Mouse (Mus musculus): Measurements from ENCODE around the gene Pgls.

Gene Pgls

DNA sequence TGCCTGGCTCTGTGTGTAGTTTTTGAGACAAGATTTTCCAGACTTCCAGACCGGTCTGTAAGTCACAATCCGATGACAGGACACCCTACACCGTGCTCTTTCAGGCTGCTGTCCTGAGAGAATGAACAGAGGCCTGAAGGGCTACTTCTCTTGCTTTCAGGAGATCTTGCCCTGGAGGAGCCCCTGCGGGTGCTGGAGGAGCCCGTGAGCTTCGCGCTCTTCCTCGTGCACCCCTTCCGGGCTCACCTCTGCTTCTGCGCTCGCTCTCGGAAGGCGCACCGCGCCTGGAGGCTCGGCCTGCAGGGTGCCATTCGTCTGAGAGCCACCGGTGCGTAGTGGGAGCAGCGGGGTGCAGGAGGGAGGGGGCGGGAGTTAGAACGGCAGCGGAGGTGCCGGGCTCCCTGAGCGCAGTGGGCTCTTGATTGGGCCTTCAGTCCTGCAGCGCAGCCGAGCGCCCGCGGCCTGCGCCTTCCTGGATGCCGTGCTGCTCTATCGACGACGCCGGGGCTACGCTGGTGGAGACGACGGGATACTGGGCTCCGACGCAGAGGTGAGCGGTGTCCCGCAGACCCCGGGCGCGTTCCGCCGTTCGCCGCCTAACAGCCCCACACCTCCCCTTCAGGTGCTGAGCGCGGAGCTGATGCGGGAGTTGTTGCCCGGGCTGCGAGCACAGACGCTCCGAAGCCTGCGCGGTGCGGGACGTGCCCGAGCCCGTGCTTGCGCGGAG is 10.1 kb downstream of the Pgls start:
- ChIA-PET CTCF (interaction anchor here (0.6 to 2.7 kb wide), 21 partner anchors 8 to 78 kb away, joined by 3 to 21 read pairs (median 4); partner anchors contain the start of genes Tmem221 (in 2 of the 4), Colgalt1 (in 1 of the 4) and Pgls (in 1 of the 4)), POLR2A (interaction anchor here (0.6 to 5.3 kb wide), 56 partner anchors 8 to 904 kb away, joined by 3 to 88 read pairs (median 6); partner anchors contain the start of genes Colgalt1 (in 4 of the 4), Mvb12a (in 3 of the 4), Pgls (in 3 of the 4) and Slc27a1 (in 3 of the 4))

DNA sequence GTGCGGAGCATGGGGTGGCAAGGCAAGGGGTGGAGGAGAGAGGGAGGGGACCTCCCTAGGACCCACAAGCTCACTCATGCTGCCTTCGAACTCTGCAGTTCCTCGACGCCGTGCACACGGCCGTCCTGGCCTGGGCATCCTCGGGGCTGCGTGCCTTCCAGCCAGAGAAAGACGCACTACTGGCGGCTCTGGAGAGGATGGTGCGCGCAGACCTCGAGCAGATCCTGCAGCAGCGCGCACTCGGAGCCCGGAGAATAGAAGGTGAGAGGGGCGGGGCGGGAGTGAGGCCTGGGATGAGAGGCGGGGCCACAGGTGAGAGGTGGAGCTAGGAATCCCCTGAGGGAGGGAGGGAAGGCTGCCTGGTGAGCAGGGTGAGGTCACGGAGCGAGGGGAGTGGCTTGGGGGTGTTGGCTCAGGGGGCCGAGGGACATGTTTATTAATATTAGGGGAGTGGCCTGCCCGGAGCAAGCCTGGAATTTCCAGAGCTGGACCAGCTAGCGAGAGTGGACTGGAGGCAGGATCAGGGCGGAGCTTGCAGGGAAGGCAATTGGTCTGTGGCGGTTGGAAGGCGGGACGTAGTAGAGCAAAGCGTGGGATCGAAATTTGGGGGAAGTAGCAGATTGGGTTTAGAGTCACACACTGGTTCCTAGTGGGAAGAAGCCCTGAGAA is 10.8 kb downstream of the Pgls start:
- POLR2A ChIA-PET, result interaction anchor here (0.6 to 5.3 kb wide), 85 partner anchors 8 to 943 kb away, joined by 3 to 88 read pairs (median 4); partner anchors contain the start of genes Colgalt1 (in 4 of the 4), Mvb12a (in 3 of the 4), Pgls (in 3 of the 4) and Slc27a1 (in 3 of the 4)
- CTCF ChIA-PET, result interaction anchor here (0.5 to 2.7 kb wide), 35 partner anchors 8 to 1229 kb away, joined by 3 to 21 read pairs (median 4); partner anchors contain the start of genes Tmem221 (in 2 of the 4), Colgalt1 (in 1 of the 4), Comp (in 1 of the 4) and Pgls (in 1 of the 4)

DNA sequence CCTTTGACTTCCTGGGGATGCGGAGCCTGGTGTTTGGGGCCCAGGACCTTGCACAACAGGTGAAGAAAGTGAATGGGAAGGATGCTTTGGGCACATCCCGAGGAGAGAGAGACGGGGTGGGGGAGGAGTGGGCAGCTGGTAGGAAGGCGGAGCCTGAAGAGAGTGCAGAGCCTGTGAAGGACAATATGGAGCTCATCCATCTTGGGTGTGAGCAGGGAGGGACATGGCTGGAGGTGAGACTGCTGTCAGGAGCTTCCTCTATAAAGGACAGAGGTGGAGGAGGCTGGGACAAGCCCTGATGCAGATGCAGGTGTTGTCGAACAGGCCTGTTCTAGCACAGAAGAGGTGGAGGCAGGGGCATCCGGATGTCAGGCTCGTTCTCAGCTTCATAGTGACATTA is 12.0 kb downstream of the Pgls start:
- ChIA-PET POLR2A (interaction anchor here (0.9 to 5.3 kb wide), 29 partner anchors 8 to 140 kb away, joined by 3 to 88 read pairs (median 7); partner anchors contain the start of genes Pgls (in 3 of the 4), Colgalt1 (in 2 of the 4), Mrpl34 (in 2 of the 4) and Slc27a1 (in 2 of the 4)), CTCF (interaction anchor here in 3 of 4 experiments (0.6 to 2.7 kb wide), 8 partner anchors 26 to 81 kb away, joined by 3 to 21 read pairs (median 4); partner anchors contain the start of gene Slc27a1 (in 1 of the 3))

DNA sequence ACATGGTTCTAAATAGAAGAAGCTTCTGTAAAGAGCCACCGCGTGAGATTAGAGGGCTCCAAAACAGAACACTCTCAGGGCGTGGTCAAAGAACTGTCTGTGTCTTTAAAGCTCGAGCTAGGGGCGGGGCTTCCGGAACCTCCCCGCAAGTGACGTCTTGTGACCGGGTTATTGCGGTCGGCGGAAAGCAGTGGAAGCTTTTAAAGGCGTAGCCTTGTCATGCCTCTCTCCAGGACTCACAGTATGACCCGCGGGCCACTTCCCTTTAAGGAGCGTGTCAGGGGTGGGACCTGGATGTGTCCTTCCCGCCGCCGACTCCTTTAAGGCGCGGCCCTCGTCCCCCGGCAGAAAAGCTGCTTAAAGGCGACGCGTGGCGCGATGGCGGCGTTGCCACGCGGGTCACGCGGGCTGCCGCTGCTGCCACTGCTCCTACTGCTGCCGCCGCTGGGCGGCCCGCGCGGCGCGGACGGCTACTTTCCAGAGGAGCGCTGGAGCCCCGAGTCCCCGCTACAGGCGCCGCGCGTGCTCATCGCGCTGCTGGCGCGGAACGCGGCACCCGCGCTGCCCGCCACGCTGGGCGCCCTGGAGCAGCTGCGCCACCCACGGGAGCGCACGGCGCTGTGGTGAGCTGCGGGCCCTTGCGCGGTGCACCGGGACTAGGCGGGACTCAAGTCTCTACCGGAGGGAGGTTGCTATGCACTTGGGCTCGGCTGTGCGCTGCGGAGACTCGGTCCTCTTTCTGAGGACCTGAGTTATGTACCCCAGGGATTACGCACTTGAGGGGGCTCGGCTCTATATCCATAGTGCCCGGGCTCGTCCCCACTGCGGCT is 19.1 kb downstream of the Pgls start, which contains the start of gene Colgalt1:
Gene Colgalt1 (plus strand): TSS at position 177 of the 830 bp plus-strand sequence.
- ChIA-PET CTCF (interaction anchor here (0.5 to 3.0 kb wide), 25 partner anchors 9 to 116 kb away, joined by 3 to 19 read pairs (median 4); partner anchors contain the start of genes Mvb12a (in 1 of the 4), Pgls (in 1 of the 4), Slc27a1 (in 1 of the 4) and Tmem221 (in 1 of the 4)), POLR2A (interaction anchor here (0.6 to 10.3 kb wide), 84 partner anchors 7 to 1080 kb away, joined by 3 to 177 read pairs (median 5); partner anchors contain the start of genes Pgls (in 3 of the 4), Slc27a1 (in 3 of the 4), Tmem221 (in 3 of the 4) and Mrpl34 (in 2 of the 4))

DNA sequence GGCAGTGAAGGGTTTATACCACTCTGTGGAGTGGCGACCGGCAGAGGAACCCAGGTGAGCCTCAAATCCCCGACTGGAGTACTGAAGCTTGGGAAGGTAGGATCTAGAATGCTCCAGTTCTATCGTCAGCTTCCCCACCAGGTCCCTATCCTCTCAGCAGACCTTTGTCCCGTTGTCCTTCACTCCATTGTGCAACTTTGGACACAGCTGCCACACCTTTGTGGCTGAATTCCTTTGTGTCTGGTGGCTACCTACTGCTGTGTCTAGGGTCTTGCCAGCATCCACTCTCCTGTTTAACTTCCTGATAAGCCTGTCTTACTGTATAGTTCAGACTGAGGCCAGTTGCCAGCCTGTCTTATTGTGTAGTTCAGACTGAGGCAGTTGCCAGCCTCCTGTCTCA is 20.2 kb downstream of the Pgls start:
- ChIA-PET POLR2A (interaction anchor here (0.7 to 10.3 kb wide), 46 partner anchors 8 to 715 kb away, joined by 3 to 177 read pairs (median 8); partner anchors contain the start of genes Slc27a1 (in 3 of the 4), Mrpl34 (in 2 of the 4), Pgls (in 2 of the 4) and Tmem221 (in 2 of the 4)), CTCF (interaction anchor here (0.6 to 3.0 kb wide), 14 partner anchors 9 to 92 kb away, joined by 3 to 19 read pairs (median 4); partner anchors contain the start of gene Slc27a1 (in 1 of the 4))

DNA sequence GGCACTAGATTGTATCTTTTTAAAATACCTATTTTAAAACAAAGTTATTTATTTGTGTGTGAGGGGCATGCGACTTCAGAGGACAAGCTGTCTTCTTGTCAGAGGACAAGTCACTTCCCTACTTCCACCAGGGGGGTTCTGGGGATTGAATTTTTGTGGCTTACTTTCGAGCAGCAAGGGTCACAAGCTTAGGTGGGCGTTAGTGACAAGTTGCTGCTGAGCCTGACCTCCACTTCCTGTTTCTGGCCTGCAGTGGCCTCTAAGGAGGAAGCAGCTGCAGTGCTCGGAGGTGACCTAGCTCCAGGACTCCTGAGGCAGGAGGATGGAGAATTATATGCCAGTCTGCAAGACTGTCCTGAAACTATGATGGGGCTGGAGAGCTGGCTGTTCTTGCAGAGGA is 21.4 kb downstream of the Pgls start:
- POLR2A ChIA-PET, result interaction anchor here in 3 of 4 experiments (0.8 to 10.3 kb wide), 16 partner anchors 10 to 153 kb away, joined by 3 to 177 read pairs (median 24); partner anchors contain the start of genes Pgls (in 1 of the 3), Slc27a1 (in 1 of the 3) and Tmem221 (in 1 of the 3)
- CTCF ChIA-PET, result interaction anchor here in 2 of 4 experiments (0.6 to 1.8 kb wide), 3 partner anchors 42 to 51 kb away, joined by 3 to 5 read pairs (median 4); no protein-coding TSS in a partner anchor

DNA sequence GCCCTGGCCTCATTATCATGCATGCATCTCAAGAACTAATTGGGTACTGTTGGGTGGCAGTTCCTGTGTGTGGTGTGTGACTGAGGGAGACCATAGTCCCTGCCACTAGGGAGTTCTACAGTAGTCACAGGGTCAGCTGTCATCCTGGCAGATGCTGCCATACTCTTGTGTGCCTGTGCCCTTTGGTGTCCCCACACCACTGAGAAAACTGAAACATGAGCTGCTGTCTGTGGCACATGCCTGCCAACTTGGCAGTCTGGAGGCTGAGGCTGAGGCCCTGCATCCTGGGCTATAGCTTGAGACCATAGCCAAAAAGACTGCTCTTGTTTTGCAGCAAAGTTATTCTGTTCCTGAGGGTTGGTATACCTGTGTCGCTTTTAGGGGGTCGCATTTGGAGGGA is 27.8 kb downstream of the Pgls start:
- ChIA-PET POLR2A (interaction anchor here (0.6 to 2.4 kb wide), 12 partner anchors 8 to 684 kb away, joined by 3 to 16 read pairs (median 6); partner anchors contain the start of gene Colgalt1 (in 3 of the 4)), CTCF (interaction anchor here in 1 of 4 experiments (0.8 kb wide), 1 partner anchor 24 kb away, joined by 3 read pairs; no protein-coding TSS in a partner anchor)

DNA sequence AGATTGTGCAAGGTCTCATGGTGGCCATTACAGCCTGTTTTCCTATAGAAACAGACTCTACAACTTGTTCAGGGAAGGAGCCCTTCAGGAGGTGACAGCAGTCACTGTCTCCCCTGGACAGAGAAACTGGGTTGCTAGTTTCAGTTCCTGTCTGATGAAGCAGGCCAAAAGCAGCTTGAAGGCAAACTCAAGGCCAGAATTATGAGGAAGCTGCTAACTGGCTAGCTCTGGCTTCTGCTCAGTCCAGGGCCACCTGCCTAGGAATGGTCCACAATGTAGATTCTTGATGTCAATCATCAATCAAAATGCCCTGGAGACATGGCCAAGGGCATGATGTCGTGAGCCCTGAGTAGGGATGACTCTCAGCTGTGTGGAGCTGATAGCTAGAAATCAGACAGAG is 33.1 kb downstream of the Pgls start:
- ChIA-PET POLR2A (interaction anchor here in 3 of 4 experiments (0.5 to 10.0 kb wide), 5 partner anchors 11 to 327 kb away, joined by 6 to 177 read pairs (median 84); partner anchors contain the start of genes Colgalt1 (in 2 of the 3) and Slc27a1 (in 1 of the 3)), CTCF (no interaction called here)

DNA sequence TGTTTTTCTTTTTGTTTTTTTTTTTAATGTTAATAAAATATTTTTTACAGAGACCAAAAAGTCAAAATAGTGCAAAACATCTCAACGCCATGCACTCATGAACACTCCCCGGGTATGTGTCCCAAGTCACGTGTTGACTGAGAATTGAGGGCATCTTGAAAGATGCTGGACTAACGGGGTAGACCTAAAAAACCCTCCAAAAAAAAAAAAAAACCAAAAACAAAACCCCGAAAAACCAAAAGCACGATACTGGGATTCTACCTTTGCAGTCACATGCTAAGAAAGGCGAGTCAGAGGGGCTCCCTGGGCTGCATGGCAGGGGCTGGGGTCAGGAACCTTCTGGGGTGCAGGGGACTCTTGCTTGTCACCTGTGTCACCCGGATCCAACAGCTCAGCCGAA is 34.8 kb downstream of the Pgls start:
- CTCF ChIA-PET, result interaction anchor here (0.7 to 2.0 kb wide), 6 partner anchors 16 to 61 kb away, joined by 3 to 8 read pairs (median 4); no protein-coding TSS in a partner anchor
- POLR2A ChIA-PET, result interaction anchor here in 3 of 4 experiments (1.0 to 10.0 kb wide), 11 partner anchors 13 to 222 kb away, joined by 3 to 177 read pairs (median 5); partner anchors contain the start of genes Colgalt1 (in 3 of the 3), Jak3 (in 1 of the 3) and Slc27a1 (in 1 of the 3)

DNA sequence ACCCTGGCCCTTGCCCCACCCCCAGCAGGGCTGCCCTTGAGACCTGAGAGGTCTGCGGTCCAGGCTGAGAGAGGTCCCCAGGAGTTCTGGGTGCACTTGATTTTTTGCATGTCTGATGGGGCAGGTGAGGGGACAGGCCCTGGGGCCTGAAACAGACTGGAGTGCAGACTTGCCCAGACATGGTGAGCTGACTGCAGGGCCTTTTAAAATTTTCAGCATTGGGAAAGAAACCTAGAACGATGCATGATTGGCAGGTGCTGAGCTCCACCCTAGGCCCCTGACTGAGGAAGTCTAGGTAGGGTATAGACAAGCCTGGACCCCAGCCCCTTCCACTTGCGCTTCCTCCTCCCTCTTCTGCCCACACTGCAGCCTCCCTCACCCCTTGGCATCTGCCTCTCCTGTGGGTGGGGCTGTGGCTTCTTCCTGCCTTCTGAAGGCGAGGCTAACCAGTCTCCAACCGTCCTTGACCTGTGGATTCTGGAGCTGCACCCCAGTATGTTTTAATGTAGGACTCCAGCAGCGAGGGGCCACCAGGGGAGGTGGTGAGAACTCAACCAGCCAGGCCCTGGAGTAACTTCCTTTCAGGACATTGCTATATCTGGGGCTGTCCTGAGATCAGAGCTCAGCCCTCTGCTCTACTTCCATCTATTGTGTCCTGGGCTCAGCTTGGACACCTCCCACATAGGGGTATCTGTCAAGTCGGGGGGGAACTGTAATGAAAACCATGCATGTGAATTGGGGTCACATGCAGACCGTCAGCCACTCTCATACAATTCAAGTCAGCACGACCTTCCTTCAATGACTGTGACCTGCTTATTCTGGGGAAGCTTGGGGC is 35.5 kb downstream of the Pgls start:
- POLR2A ChIA-PET, result interaction anchor here in 3 of 4 experiments (0.6 to 10.0 kb wide), 20 partner anchors 14 to 222 kb away, joined by 3 to 177 read pairs (median 9); partner anchors contain the start of genes Colgalt1 (in 3 of the 3), Slc27a1 (in 2 of the 3), Mvb12a (in 1 of the 3) and Unc13a (in 1 of the 3)
- CTCF ChIA-PET, result interaction anchor here in 3 of 4 experiments (1.0 to 4.8 kb wide), 7 partner anchors 16 to 119 kb away, joined by 3 to 30 read pairs (median 5); partner anchors contain the start of gene Colgalt1 (in 1 of the 3)

DNA sequence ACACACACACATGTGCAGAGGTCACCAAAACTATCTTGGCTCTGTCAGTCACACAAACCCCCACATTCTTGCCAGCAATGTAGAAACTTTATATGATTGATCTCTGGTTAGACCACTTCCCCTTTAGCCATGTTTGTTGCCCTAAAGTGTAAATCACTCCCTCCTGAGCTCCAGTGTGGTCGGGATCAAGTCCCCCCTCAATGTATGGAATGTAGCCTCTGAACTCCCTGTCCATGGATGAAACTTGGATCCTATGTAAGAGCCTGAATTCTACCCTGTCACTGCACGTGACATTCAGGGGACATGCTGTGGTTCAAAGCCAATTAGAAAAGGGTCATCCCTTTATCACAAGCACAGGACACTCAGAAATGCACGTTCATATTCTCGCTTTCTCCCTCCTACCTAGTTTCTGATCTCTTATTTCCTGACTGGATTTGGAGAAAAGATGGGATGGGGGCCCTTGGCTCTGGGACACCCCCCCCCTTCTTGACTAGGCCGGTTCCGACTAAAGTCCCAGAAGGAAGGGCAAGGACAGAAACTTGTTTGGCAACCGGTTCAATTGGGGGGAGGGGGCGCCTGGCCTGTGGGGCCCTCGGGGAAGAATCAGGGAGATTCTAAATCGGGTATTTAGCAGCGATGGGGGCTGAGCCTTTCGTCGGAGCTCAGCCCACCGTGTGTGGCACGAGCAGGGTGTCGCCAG is 36.6 kb downstream of the Pgls start:
- POLR2A ChIA-PET, result interaction anchor here (0.6 to 10.0 kb wide), 59 partner anchors 8 to 936 kb away, joined by 3 to 177 read pairs (median 7); partner anchors contain the start of genes Colgalt1 (in 4 of the 4), Fcho1 (in 2 of the 4), Slc27a1 (in 2 of the 4) and Tmem221 (in 2 of the 4)
- CTCF ChIA-PET, result interaction anchor here (0.6 to 4.8 kb wide), 20 partner anchors 12 to 611 kb away, joined by 3 to 30 read pairs (median 4); partner anchors contain the start of genes Colgalt1 (in 2 of the 4), Abhd8 (in 1 of the 4), Ap1m1 (in 1 of the 4) and Mrpl34 (in 1 of the 4)

DNA sequence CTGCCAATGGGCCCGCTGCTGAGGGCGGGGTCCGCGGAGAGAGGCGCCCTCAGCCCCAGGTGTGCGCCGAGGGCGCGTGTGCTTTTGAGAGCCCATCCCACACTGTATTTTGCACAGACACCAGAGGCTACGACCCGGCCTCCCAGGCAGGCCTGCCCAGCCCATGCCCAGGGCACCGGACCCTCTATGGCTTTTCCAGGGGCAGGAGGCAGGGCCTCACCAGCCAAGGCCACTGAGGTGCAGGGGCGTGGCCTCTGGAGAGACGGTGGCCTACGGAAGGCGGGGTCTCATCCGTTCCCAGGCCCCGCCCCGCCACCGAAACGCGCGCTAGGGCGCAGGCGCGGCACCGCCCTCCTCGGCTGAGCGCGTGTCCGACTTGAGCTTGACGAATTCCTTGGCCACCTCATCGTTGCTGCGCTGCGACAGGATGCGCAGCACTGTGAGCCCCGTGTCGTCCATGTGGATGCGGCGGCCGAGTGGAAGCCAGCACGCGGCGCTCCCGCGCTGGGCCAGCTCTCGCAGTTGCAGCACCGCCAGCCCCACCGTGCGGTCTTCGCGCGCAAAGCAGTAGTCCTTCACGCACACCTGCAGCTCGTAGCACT is 37.2 kb downstream of the Pgls start:
- ChIA-PET POLR2A (interaction anchor here (0.5 to 10.0 kb wide), 84 partner anchors 9 to 935 kb away, joined by 3 to 177 read pairs (median 4); partner anchors contain the start of genes Colgalt1 (in 4 of the 4), Fcho1 (in 2 of the 4), Pgls (in 2 of the 4) and Slc27a1 (in 2 of the 4)), CTCF (interaction anchor here (0.5 to 4.8 kb wide), 29 partner anchors 13 to 611 kb away, joined by 3 to 30 read pairs (median 4); partner anchors contain the start of genes Colgalt1 (in 2 of the 4), Abhd8 (in 1 of the 4), Ap1m1 (in 1 of the 4) and Mrpl34 (in 1 of the 4))

DNA sequence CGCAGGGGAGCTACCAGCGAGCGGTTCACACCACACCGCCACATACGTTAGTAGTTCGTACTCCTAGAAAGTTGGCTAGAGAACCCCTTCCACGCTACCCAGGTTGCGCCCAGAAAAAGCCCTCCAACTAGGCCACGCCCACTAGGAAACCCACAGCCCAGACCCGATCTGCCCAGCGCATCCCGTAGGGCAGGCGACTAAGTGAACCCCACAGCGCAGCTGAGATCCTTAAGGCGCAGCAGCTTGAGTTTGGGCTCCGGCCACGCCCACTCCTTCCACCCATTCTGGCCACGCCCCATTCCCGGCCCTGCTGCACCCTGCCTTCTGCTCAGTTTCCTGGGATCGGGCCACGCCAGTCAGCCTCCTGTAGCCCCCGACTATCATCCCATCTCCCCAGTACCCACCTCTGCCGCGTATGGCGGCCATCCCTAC is 37.8 kb downstream of the Pgls start:
- ChIA-PET CTCF (interaction anchor here (0.5 to 4.8 kb wide), 35 partner anchors 13 to 1815 kb away, joined by 3 to 30 read pairs (median 4); partner anchors contain the start of genes Colgalt1 (in 3 of the 4), Tmem221 (in 2 of the 4), Abhd8 (in 1 of the 4) and Mrpl34 (in 1 of the 4)), POLR2A (interaction anchor here (0.5 to 10.0 kb wide), 82 partner anchors 9 to 929 kb away, joined by 3 to 177 read pairs (median 5); partner anchors contain the start of genes Colgalt1 (in 4 of the 4), Mvb12a (in 2 of the 4), Pgls (in 2 of the 4) and Slc27a1 (in 2 of the 4))
